Mouse (Mus musculus): ENCODE results near the gene Olfr12.

Olfr12 gene

DNA sequence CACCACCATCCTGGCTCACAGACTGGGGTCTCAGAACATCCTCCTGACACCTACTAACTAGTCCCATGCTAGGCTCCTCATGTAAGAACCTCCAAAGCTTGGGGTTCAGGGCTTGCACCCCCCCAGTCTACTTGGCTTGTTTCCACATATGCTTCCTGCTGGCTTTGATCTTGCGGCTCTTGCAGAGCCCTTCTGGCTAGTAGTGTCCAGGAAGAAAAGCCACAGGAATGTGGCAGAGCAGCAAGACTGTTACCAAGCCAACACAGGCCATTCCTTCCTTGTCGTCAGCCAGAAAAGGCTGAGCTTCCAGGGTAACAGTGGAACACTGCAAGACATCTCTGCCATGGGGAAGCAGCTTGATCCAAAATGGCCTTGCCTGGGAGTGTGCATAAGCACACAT, 37.1 kb downstream of the Olfr12 start:
- no peak for TF ChIP-seq CTCF (conservative IDR thresholded peaks at IDR 0.05; ENCODE audit: low read length)
- TF ChIP-seq NANOG (IDR thresholded peaks at IDR 0.05; ENCODE audit: borderline replicate concordance, low read length): no peak
- no peak for TF ChIP-seq POU5F1 (IDR thresholded peaks at IDR 0.05; ENCODE audit: borderline replicate concordance, low read length)
- Histone ChIP-seq H3K4me1 (replicated peaks; ENCODE audit: low read depth, low read length) (no peaks in the 10 kb centered on the region), H3K4me3 (replicated peaks; ENCODE audit: low read length) (no peak overlapping the region), H3K36me3 (ENCODE audit: insufficient read depth, low read length) (no peaks in the 10 kb centered on the region), H3K27me3 (ENCODE audit: insufficient read depth, low read length) (peaks cover 34% of the 10 kb centered on the region), H3K9me3 (ENCODE audit: low read length) (no peaks in the 10 kb centered on the region)

DNA sequence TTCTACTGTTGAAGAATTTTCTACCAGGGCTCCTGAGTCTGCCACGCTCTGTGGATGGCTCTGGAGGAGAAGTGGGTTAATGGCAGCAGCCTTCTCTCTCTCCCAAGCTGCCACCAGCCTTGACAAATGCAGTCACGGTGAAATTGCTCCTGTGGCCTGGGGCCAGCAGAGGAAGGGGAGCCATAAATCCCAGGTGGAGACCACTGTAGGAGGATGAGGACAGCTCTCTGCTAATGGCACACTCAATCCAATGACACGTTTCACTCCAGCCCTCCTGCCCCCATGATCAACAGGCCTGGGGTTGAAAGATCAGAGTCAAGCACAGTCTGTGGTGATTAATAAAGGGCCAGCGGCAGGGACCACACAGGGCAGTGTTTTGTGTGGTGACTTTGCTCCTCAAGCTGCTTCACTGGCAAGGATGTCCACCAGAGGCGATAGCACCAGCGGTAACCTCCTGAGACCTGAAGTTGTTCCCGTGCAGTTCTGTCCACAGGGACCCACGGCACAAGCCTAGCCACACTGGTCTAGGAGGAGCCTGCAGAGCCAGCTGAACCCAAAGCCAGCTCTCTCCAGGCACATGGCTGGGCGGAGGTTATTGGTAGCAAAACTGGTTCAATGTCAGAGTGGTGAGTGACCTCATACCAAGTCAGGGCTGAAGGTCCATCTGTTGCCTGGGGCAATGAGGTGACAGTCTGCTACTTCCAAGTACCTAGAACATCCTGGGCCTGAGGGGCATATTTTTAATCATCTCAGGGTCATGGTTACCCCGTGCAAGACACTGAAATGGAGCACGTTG, 39.6 kb downstream of the Olfr12 start:
- H3K9me3 ChIP-seq (ENCODE audit: low read length): no peaks in the 10 kb centered on the region
- H3K27me3 ChIP-seq (ENCODE audit: insufficient read depth, low read length): peaks cover 29% of the 10 kb centered on the region
- no peaks in the 10 kb centered on the region for H3K4me1 ChIP-seq (replicated peaks; ENCODE audit: low read depth, low read length)
- no peaks in the 10 kb centered on the region for H3K36me3 ChIP-seq (ENCODE audit: insufficient read depth, low read length)
- H3K4me3 ChIP-seq (replicated peaks; ENCODE audit: low read length): no peak overlapping the region
- TF ChIP-seq POU5F1 (IDR thresholded peaks at IDR 0.05; ENCODE audit: borderline replicate concordance, low read length): no peak
- TF ChIP-seq CTCF (conservative IDR thresholded peaks at IDR 0.05; ENCODE audit: low read length): no peak
- no peak for TF ChIP-seq NANOG (IDR thresholded peaks at IDR 0.05; ENCODE audit: borderline replicate concordance, low read length)

DNA sequence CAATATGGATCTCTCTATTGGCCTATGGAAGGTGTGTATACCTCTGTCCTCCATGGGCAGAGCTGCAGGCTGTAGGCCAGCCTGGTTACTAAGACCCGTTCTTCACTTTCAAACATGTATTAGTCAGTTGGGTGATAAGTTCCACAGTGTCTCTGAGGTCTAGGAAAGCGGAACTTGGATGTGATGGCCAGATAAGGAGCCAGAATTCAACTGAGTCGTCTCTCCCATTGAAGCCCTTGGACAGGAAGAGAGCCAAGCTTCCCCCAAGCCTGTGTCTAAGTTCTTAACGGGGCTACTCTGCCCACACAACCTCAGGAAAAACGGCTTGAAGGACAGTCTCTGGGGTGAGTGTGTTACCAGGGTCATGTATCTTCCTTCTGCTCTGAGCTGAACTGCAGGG, 41.8 kb downstream of the Olfr12 start:
- Histone ChIP-seq H3K4me3 (replicated peaks; ENCODE audit: low read length) (no peak overlapping the region), H3K9me3 (ENCODE audit: low read length) (no peaks in the 10 kb centered on the region), H3K4me1 (replicated peaks; ENCODE audit: low read depth, low read length) (no peaks in the 10 kb centered on the region), H3K27me3 (ENCODE audit: insufficient read depth, low read length) (peaks cover 22% of the 10 kb centered on the region), H3K36me3 (ENCODE audit: insufficient read depth, low read length) (no peaks in the 10 kb centered on the region)
- TF ChIP-seq CTCF (conservative IDR thresholded peaks at IDR 0.05; ENCODE audit: low read length) (no peak), NANOG (IDR thresholded peaks at IDR 0.05; ENCODE audit: borderline replicate concordance, low read length) (no peak), POU5F1 (IDR thresholded peaks at IDR 0.05; ENCODE audit: borderline replicate concordance, low read length) (no peak)

DNA sequence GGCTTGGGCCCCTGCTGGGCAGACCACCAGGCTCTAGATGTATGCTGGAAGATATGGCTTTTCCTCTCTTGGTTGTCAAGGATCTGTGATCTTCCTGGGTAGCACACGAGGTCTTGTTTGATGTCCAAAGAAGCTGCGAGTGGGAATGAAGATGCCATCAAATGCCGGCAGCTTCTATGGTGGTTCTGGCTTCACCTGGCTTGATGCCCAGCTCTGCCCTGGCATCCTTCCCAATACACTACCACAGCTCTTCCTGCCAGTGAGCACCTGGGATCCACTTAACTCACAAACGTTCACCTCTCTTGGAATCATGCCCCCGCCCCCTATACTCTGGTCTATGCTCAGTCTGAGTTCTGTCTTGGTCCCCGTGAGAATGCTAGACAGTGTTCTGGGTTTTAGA, 49.5 kb downstream of the Olfr12 start:
- H3K9me3 ChIP-seq (ENCODE audit: low read length): 0 out of 2 replicates have a peak, but pooled peaks cover 5% of the 10 kb centered on the region
- H3K4me1 ChIP-seq (replicated peaks; ENCODE audit: low read depth, low read length): no peaks in the 10 kb centered on the region
- no peak overlapping the region for H3K4me3 ChIP-seq (replicated peaks; ENCODE audit: low read length)
- no peaks in the 10 kb centered on the region for H3K36me3 ChIP-seq (ENCODE audit: insufficient read depth, low read length)
- no peak for TF ChIP-seq NANOG (IDR thresholded peaks at IDR 0.05; ENCODE audit: borderline replicate concordance, low read length)
- no peak for TF ChIP-seq POU5F1 (IDR thresholded peaks at IDR 0.05; ENCODE audit: borderline replicate concordance, low read length)
- TF ChIP-seq CTCF (conservative IDR thresholded peaks at IDR 0.05; ENCODE audit: low read length): no peak
- peaks cover 12% of the 10 kb centered on the region for H3K27me3 ChIP-seq (ENCODE audit: insufficient read depth, low read length)

DNA sequence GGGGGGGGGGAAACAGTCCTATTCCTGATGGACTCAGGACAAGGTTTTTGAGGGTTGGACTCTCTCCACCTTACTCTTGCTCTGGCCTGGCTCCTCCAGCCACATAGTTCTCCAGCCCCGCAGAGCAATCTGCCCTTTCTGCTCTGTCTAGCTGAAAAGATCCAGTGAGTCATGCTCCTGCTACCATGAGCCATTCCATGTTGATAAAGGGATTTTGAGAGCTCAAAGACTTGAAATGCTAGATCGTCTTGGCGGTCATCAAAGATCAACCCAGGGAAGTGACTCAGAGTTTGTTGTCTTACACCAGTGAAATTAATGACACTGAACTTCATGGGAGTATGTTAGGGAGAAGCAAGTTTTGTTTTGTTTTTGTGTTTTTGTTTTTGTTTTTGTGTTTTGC, 51.8 kb downstream of the Olfr12 start:
- no peak for TF ChIP-seq NANOG (IDR thresholded peaks at IDR 0.05; ENCODE audit: borderline replicate concordance, low read length)
- no peak for TF ChIP-seq CTCF (conservative IDR thresholded peaks at IDR 0.05; ENCODE audit: low read length)
- TF ChIP-seq POU5F1 (IDR thresholded peaks at IDR 0.05; ENCODE audit: borderline replicate concordance, low read length): no peak

DNA sequence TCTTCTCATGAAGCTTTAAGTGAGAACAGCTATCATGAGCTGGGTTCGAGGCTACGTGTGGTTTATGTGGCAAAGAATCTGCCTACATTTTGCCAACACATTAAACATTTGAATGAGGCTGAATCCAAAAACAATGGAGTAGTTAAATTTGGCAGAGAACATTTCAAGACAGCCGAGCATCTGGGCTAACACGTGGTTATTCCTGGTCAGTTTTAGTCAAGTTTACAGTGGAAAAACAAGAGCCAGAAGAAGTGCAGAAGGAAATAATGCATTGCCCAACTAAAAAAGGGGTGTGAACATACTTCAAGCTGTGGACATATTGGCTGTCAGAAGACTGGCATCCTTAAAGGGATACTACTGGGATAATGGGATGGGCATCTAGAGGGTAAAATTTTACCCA, 53.7 kb downstream of the Olfr12 start:
- no peaks in the 10 kb centered on the region for H3K4me1 ChIP-seq (replicated peaks; ENCODE audit: low read depth, low read length)
- peaks cover 21% of the 10 kb centered on the region for H3K27me3 ChIP-seq (ENCODE audit: insufficient read depth, low read length)
- TF ChIP-seq NANOG (IDR thresholded peaks at IDR 0.05; ENCODE audit: borderline replicate concordance, low read length) (no peak), POU5F1 (IDR thresholded peaks at IDR 0.05; ENCODE audit: borderline replicate concordance, low read length) (no peak)
- H3K4me3 ChIP-seq (replicated peaks; ENCODE audit: low read length): no peak overlapping the region
- H3K9me3 ChIP-seq (ENCODE audit: low read length): peaks cover 14% of the 10 kb centered on the region
- H3K36me3 ChIP-seq (ENCODE audit: insufficient read depth, low read length): no peaks in the 10 kb centered on the region

More for the DNA sequence above, 51.8 kb downstream of the Olfr12 start:
- Histone ChIP-seq H3K4me1 (replicated peaks; ENCODE audit: low read depth, low read length) (no peaks in the 10 kb centered on the region), H3K9me3 (ENCODE audit: low read length) (0 out of 2 replicates have a peak, but pooled peaks cover 5% of the 10 kb centered on the region), H3K27me3 (ENCODE audit: insufficient read depth, low read length) (peaks cover 17% of the 10 kb centered on the region), H3K36me3 (ENCODE audit: insufficient read depth, low read length) (no peaks in the 10 kb centered on the region), H3K4me3 (replicated peaks; ENCODE audit: low read length) (no peak overlapping the region)

Data from E14TG2a.4 (cell line).